Mouse (Mus musculus): ENCODE measurements around the gene Wdfy4. TPM values are rescaled to one million over a fixed set of nuclear protein-coding genes. Genes with fewer than 3 reads are reported as not detected.

The Wdfy4 gene
- total and polyA plus RNA-seq, 2 experiments from 2014 or later: 0.14 to 1.4 TPM

DNA sequence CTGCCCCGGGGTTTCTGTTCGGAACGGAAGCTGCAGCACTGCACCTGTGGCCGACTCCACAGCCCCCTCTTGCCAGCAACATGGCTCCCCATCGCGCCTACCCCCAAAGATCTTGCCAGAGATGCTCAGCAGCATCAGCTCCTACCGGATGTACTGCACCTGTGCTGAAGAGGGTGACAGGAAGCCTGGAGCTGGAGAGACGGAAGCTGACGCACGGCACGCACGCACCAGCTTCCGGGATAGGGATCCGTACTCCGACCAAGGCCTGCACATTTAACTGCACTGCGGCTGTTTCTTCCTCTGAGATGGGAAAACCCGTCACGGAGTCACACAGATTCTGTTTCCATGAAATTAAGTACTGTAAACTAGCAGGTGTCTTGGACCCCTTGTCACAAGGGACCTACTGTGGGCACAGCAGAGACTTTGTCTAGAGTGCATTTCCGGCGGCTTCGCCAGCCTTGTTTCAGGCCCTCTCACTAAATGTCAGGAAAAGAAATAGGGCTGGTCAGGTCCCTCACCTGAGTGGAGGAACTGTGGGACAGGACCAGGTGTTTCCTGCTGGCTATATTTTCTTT, 4.6 kb upstream of the Wdfy4 start:
- no peaks in the 10 kb centered on the region for H3K36me3 ChIP-seq (replicated peaks; ENCODE audit: control insufficient read depth, insufficient read depth, low read length)
- H3K4me3 ChIP-seq (ENCODE audit: low read depth, low read length): no peak overlapping the region
- 88% methylated on average over 21 of the region's 21 CpGs for WGBS
- no peak for ATAC-seq (ENCODE audit: insufficient read depth, low read depth)
- DNase-seq (ENCODE audit: low spot score): no peak
- H3K27me3 ChIP-seq (ENCODE audit: control insufficient read depth, insufficient read depth, low read length): no peaks in the 10 kb centered on the region
- TF ChIP-seq CTCF (IDR thresholded peaks at IDR 0.05; ENCODE audit: low read depth) (no peak), EP300 (IDR thresholded peaks at IDR 0.05; ENCODE audit: low read depth) (no peak)
- H3K9me3 ChIP-seq (replicated peaks; ENCODE audit: control insufficient read depth, low read length): no peaks in the 10 kb centered on the region
- no peak overlapping the region for H3K4me2 ChIP-seq (ENCODE audit: low read depth, low read length)
- no peak overlapping the region for H3K9ac ChIP-seq (replicated peaks; ENCODE audit: low read depth, low read length)
- H3K4me1 ChIP-seq (ENCODE audit: control insufficient read depth, insufficient read depth): 0 out of 2 replicates have a peak, but pooled peaks cover 3% of the 10 kb centered on the region
- no peak overlapping the region for H3K27ac ChIP-seq (ENCODE audit: low read depth)

DNA sequence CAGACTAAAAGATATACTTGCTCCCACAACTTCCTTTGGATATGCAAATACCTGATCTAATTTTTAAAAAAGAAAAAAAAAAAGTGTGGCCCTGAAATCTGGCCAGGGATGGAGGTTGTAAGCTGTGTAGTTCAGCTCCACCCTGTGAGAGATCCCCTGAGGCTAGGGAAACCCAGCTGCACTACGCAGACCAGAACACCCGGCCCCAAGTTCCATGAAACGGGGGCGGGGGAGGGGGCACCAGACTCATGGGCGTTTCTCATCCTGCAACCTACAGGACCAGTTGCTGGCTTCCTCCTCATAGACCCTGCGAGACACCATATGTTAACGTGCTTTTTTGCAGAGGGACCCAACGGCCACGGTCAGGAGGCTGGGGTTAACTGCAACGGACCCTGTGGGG, 3.9 kb upstream of the Wdfy4 start:
- Histone ChIP-seq H3K9ac (replicated peaks; ENCODE audit: low read depth, low read length) (no peak overlapping the region), H3K4me1 (ENCODE audit: control insufficient read depth, insufficient read depth) (0 out of 2 replicates have a peak, but pooled peaks cover 3% of the 10 kb centered on the region), H3K27ac (ENCODE audit: low read depth) (no peak overlapping the region), H3K27me3 (ENCODE audit: control insufficient read depth, insufficient read depth, low read length) (no peaks in the 10 kb centered on the region), H3K9me3 (replicated peaks; ENCODE audit: control insufficient read depth, low read length) (no peaks in the 10 kb centered on the region), H3K36me3 (replicated peaks; ENCODE audit: control insufficient read depth, insufficient read depth, low read length) (no peaks in the 10 kb centered on the region), H3K4me2 (ENCODE audit: low read depth, low read length) (no peak overlapping the region), H3K4me3 (ENCODE audit: low read depth, low read length) (no peak overlapping the region)
- ATAC-seq (ENCODE audit: insufficient read depth, low read depth) (no peak), DNase-seq (ENCODE audit: low spot score) (no peak)
- TF ChIP-seq EP300 (IDR thresholded peaks at IDR 0.05; ENCODE audit: low read depth) (no peak), CTCF (IDR thresholded peaks at IDR 0.05; ENCODE audit: low read depth) (no peak)
- WGBS: 70% methylated on average over 10 of the region's 10 CpGs

DNA sequence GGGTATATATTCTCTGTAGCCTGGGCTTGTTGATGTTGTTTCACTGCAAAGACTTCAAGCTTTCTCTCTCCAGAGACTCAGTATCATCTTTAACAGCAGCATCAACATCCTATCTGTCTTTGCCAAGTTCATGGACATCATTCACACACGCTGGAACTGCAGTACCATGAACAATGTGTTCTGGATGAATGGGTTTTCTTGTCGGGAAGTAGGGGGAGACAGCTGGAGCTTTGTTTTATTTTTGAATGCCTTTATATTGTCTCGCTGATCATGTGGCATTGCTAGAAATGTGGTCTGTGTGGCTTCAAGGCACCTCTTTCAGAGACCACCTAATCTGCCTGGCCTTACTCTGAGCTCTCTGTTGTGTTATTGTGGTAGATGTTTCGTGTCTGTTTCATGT, 1.9 kb upstream of the Wdfy4 start:
- H3K36me3 ChIP-seq (replicated peaks; ENCODE audit: control insufficient read depth, insufficient read depth, low read length): no peaks in the 10 kb centered on the region
- no peak overlapping the region for H3K27ac ChIP-seq (ENCODE audit: low read depth)
- H3K27me3 ChIP-seq (ENCODE audit: control insufficient read depth, insufficient read depth, low read length): no peaks in the 10 kb centered on the region
- TF ChIP-seq CTCF (IDR thresholded peaks at IDR 0.05; ENCODE audit: low read depth) (no peak), EP300 (IDR thresholded peaks at IDR 0.05; ENCODE audit: low read depth) (no peak)
- H3K4me3 ChIP-seq (ENCODE audit: low read depth, low read length): no peak overlapping the region
- H3K9me3 ChIP-seq (replicated peaks; ENCODE audit: control insufficient read depth, low read length): no peaks in the 10 kb centered on the region
- ATAC-seq (ENCODE audit: insufficient read depth, low read depth) (no peak), DNase-seq (ENCODE audit: low spot score) (no peak)
- WGBS: 63% methylated on average over 4 of the region's 4 CpGs
- H3K4me2 ChIP-seq (ENCODE audit: low read depth, low read length): no peak overlapping the region
- no peaks in the 10 kb centered on the region for H3K4me1 ChIP-seq (ENCODE audit: control insufficient read depth, insufficient read depth)
- H3K9ac ChIP-seq (replicated peaks; ENCODE audit: low read depth, low read length): no peak overlapping the region

GRCm38 (mm10) chr14:33180102-33180501, 5.2 kb downstream of the Wdfy4 start:
- 77% methylated on average over 5 of the region's 5 CpGs for WGBS
- no peak overlapping the region for H3K27ac ChIP-seq (ENCODE audit: low read depth)
- H3K36me3 ChIP-seq (replicated peaks; ENCODE audit: control insufficient read depth, insufficient read depth, low read length): no peaks in the 10 kb centered on the region
- no peaks in the 10 kb centered on the region for H3K27me3 ChIP-seq (ENCODE audit: control insufficient read depth, insufficient read depth, low read length)
- H3K9ac ChIP-seq (replicated peaks; ENCODE audit: low read depth, low read length): no peak overlapping the region
- ATAC-seq (ENCODE audit: insufficient read depth, low read depth): no peak
- H3K9me3 ChIP-seq (replicated peaks; ENCODE audit: control insufficient read depth, low read length): no peaks in the 10 kb centered on the region
- H3K4me2 ChIP-seq (ENCODE audit: low read depth, low read length): no peak overlapping the region
- no peaks in the 10 kb centered on the region for H3K4me1 ChIP-seq (ENCODE audit: control insufficient read depth, insufficient read depth)
- no peak for DNase-seq (ENCODE audit: low spot score)
- no peak for TF ChIP-seq EP300 (IDR thresholded peaks at IDR 0.05; ENCODE audit: low read depth)
- TF ChIP-seq CTCF (IDR thresholded peaks at IDR 0.05; ENCODE audit: low read depth): no peak
- H3K4me3 ChIP-seq (ENCODE audit: low read depth, low read length): no peak overlapping the region

DNA sequence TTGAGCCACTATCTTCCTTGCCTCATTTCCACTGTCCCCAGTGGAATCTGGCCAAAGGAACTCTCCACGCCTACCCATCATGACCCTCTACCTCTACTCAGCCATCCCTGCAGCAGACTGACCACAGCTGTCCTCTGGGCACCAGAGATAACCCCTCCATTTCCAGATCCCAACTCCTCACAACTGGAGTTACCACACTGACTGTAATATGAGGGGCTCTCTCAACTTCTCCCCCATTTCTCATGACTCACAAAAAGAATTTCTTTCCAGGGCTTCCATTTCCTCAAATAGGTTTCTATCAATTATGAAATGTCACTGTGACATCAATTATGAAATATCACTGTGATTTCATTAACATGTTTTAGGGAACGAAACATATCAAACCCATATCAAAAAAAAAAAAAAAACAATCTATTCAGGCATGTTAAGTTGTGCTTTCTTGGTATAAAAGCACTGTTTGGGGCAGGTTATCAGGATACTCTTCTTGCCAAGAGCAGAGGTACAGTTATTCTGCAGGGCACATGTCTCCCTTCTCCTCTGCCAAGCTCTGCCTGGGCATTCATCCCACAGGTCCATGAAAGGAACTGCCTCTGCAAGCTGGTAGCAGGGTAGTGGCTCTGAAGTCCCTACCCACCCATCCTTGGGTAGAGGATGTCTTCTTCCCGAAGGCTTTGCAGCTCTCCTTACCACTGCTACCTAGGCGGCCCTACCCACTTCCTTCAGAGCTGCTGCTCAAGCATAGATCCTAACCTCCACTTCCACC, 10.1 kb downstream of the Wdfy4 start:
- Histone ChIP-seq H3K36me3 (replicated peaks; ENCODE audit: control insufficient read depth, insufficient read depth, low read length) (no peaks in the 10 kb centered on the region), H3K27ac (ENCODE audit: low read depth) (no peak overlapping the region), H3K27me3 (ENCODE audit: control insufficient read depth, insufficient read depth, low read length) (no peaks in the 10 kb centered on the region), H3K9me3 (replicated peaks; ENCODE audit: control insufficient read depth, low read length) (no peaks in the 10 kb centered on the region), H3K4me2 (ENCODE audit: low read depth, low read length) (no peak overlapping the region), H3K4me1 (ENCODE audit: control insufficient read depth, insufficient read depth) (no peaks in the 10 kb centered on the region), H3K4me3 (ENCODE audit: low read depth, low read length) (no peak overlapping the region), H3K9ac (replicated peaks; ENCODE audit: low read depth, low read length) (no peak overlapping the region)
- ATAC-seq (ENCODE audit: insufficient read depth, low read depth): no peak
- no peak for DNase-seq (ENCODE audit: low spot score)
- WGBS: 64% methylated on average over 4 of the region's 4 CpGs
- TF ChIP-seq CTCF (IDR thresholded peaks at IDR 0.05; ENCODE audit: low read depth): no peak
- TF ChIP-seq EP300 (IDR thresholded peaks at IDR 0.05; ENCODE audit: low read depth): no peak
